In the genomic region with DNA sequence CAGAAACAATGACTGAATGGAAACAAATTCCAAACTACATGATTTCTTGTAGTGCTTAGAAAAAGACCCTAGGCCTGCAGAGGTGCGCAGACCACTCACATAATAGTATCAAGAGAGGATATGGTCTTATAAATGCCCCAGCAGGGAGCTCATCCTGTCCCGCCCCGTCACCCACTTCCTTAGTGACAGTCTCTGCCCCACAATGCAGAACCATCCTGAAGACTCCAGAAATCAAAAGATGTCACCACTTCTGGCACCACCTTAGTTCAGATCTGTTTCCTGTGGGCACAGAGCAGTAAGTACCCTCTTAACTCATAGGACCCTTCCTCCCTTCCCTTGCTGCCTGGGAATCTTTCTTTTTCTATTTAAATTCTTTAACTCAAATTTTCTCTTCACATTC, we compare ENCODE assay signal across 23 mouse cellular contexts. TPM values are rescaled to one million over a fixed set of nuclear protein-coding genes. Genes with fewer than 3 reads are reported as not detected.
A peak's percentile ranks its signal among the peaks of the same experiment; 100 is the strongest.
DNase-seq lines count a peak whose midpoint lies in the region; ATAC-seq and TF ChIP-seq lines count a peak whose summit lies in the region.
"Had no signal": no experiment of that assay in that cellular context is flagged by ENCODE, and none has a peak within 500 bp of the region (broad histone marks: within the 10 kb centered on the region; RNA-seq: fewer than 3 reads in every experiment).

No protein-coding gene starts in this region.

- DNase-seq in thymus, postnatal 4 days = peak; percentile 14
- DNase-seq in thymus, postnatal 0 days (ENCODE audit: low spot score) = no peak
- no peak for DNase-seq in midbrain, postnatal 0 days (ENCODE audit: low spot score)
- DNase-seq: adrenal gland, adult 8-10 months; adrenal gland, postnatal 14 days; adrenal gland, postnatal 36 days; cerebellum, adult 11-12 months; cerebellum, adult 2 months; cerebellum, adult 9-10 months; cerebellum, postnatal 10 days; cerebellum, postnatal 25 days had no signal

- ATAC-seq in CD4-positive, CD25-positive, alpha-beta regulatory T cell, adult 4 months = peak; percentile 57
- peak; percentile 46 for ATAC-seq in inflammation-experienced regulatory T-cells, adult 6 months
- no peak for ATAC-seq in midbrain, embryonic 15.5 days (replicated peaks)
- no peak for ATAC-seq in midbrain, postnatal 0 days (ENCODE audit: low FRiP score)
- ATAC-seq in hindbrain, embryonic 12.5 days (ENCODE audit: low FRiP score) = no peak
- ATAC-seq: forebrain, embryonic 14.5 days; forebrain, embryonic 16.5 days had no signal

- no peaks in the 10 kb centered on the region for H3K27me3 ChIP-seq in midbrain, embryonic 15.5 days (replicated peaks)
- no peaks in the 10 kb centered on the region for H3K27me3 ChIP-seq in midbrain, postnatal 0 days (ENCODE audit: insufficient read depth, low read length)
- no peaks in the 10 kb centered on the region for H3K27me3 ChIP-seq in hindbrain, embryonic 12.5 days
- H3K27me3 ChIP-seq: embryonic facial prominence, embryonic 13.5 days; embryonic facial prominence, embryonic 15.5 days; forebrain, embryonic 12.5 days had no signal

- no peaks in the 10 kb centered on the region; the same call in 1 of the 2 replicates for H3K36me3 ChIP-seq in midbrain, embryonic 15.5 days (replicated peaks)
- H3K36me3 ChIP-seq in midbrain, postnatal 0 days (ENCODE audit: insufficient read depth, low read length) = peaks cover 3% of the 10 kb centered on the region; the same call in 1 of the 2 replicates
- peaks cover 9% of the 10 kb centered on the region; the same call in 1 of the 2 replicates for H3K36me3 ChIP-seq in hindbrain, embryonic 12.5 days

- H3K4me3 ChIP-seq in midbrain, embryonic 15.5 days = no peak overlapping the region
- no peak overlapping the region for H3K4me3 ChIP-seq in midbrain, postnatal 0 days (ENCODE audit: low read depth, low read length)
- no peak overlapping the region for H3K4me3 ChIP-seq in hindbrain, embryonic 12.5 days
- H3K4me3 ChIP-seq: embryonic facial prominence, embryonic 13.5 days; embryonic facial prominence, embryonic 15.5 days; erythroblast, embryonic 14.5 days; forebrain, embryonic 10.5 days; forebrain, embryonic 12.5 days had no signal

- 91% methylated on average over 3 of the region's 3 CpGs for WGBS in midbrain, embryonic 15.5 days
- 86% methylated on average over 3 of the region's 3 CpGs for WGBS in midbrain, postnatal 0 days
- 88% methylated on average over 3 of the region's 3 CpGs for WGBS in hindbrain, embryonic 12.5 days

- H3K27ac ChIP-seq in midbrain, embryonic 15.5 days = no peak overlapping the region
- no peak overlapping the region for H3K27ac ChIP-seq in midbrain, postnatal 0 days (ENCODE audit: low read depth, low read length)
- H3K27ac ChIP-seq in hindbrain, embryonic 12.5 days = no peak overlapping the region
- H3K27ac ChIP-seq: embryonic facial prominence, embryonic 13.5 days; embryonic facial prominence, embryonic 15.5 days; forebrain, embryonic 10.5 days; forebrain, embryonic 12.5 days had no signal

- no peaks in the 10 kb centered on the region for H3K4me1 ChIP-seq in midbrain, embryonic 15.5 days
- no peaks in the 10 kb centered on the region for H3K4me1 ChIP-seq in midbrain, postnatal 0 days (ENCODE audit: insufficient read depth, low read length)
- no peaks in the 10 kb centered on the region for H3K4me1 ChIP-seq in hindbrain, embryonic 12.5 days
- H3K4me1 ChIP-seq: embryonic facial prominence, embryonic 13.5 days; embryonic facial prominence, embryonic 15.5 days; forebrain, embryonic 10.5 days; forebrain, embryonic 12.5 days had no signal

- H3K9ac ChIP-seq in midbrain, embryonic 15.5 days = no peak overlapping the region
- H3K9ac ChIP-seq in midbrain, postnatal 0 days (replicated peaks; ENCODE audit: low read length, poor library complexity, severe bottlenecking) = no peak overlapping the region
- H3K9ac ChIP-seq in hindbrain, embryonic 12.5 days = no peak overlapping the region
- H3K9ac ChIP-seq: embryonic facial prominence, embryonic 13.5 days; embryonic facial prominence, embryonic 15.5 days; forebrain, embryonic 12.5 days had no signal

- H3K4me2 ChIP-seq in midbrain, embryonic 15.5 days = no peak overlapping the region
- H3K4me2 ChIP-seq in midbrain, postnatal 0 days (ENCODE audit: low read depth, low read length, poor library complexity, severe bottlenecking) = no peak overlapping the region
- H3K4me2 ChIP-seq in hindbrain, embryonic 12.5 days (replicated peaks) = no peak overlapping the region
- H3K4me2 ChIP-seq: embryonic facial prominence, embryonic 13.5 days; embryonic facial prominence, embryonic 15.5 days; forebrain, embryonic 12.5 days had no signal

- H3K9me3 ChIP-seq in midbrain, embryonic 15.5 days = no peaks in the 10 kb centered on the region
- no peaks in the 10 kb centered on the region for H3K9me3 ChIP-seq in midbrain, postnatal 0 days (ENCODE audit: low read length)
- no peaks in the 10 kb centered on the region for H3K9me3 ChIP-seq in hindbrain, embryonic 12.5 days (replicated peaks)
- H3K9me3 ChIP-seq: embryonic facial prominence, embryonic 13.5 days; embryonic facial prominence, embryonic 15.5 days; forebrain, embryonic 10.5 days; forebrain, embryonic 12.5 days had no signal

- no peak for TF ChIP-seq CTCF in midbrain, postnatal 0 days (IDR thresholded peaks at IDR 0.05)

RNA-seq across cellular contexts. Expression of a gene that starts 23.3 kb away (rescaled TPM):
- 4.2 and 5.5 TPM in 2 replicates for polyA plus RNA-seq in thymus, postnatal 0 days (2015; fragmentation: Nextera tagmentation; extraction: Ambion mirVana)
- 1 to 10 TPM; 2.2 to 2.5 TPM for polyA plus RNA-seq in CD4-positive, CD25-positive, alpha-beta regulatory T cell, adult 4 months (2017; shearing (Covaris generic))
- 1 to 10 TPM in 2 of 3 experiments, under 1 TPM in 1; 0.74 to 2.6 (median 1.7) TPM for polyA plus RNA-seq in inflammation-experienced regulatory T-cells, adult 6 months (2017; shearing (Covaris generic))
- 20.2 and 21.2 TPM in 2 replicates for polyA plus RNA-seq in midbrain, embryonic 15.5 days (2015; fragmentation: Nextera tagmentation; extraction: Ambion mirVana)
- 29.1 and 30.8 TPM in 2 replicates for total RNA-seq in midbrain, postnatal 0 days (2014; rRNA removed)
- 18.7 and 19.3 TPM in 2 replicates for polyA plus RNA-seq in midbrain, postnatal 0 days (2015; fragmentation: Nextera tagmentation; extraction: Ambion mirVana)
- polyA plus RNA-seq in hindbrain, embryonic 12.5 days (2016; fragmentation: Nextera tagmentation; extraction: Ambion mirVana) = 14.4 and 15.3 TPM in 2 replicates
- total RNA-seq: MEL had no signal
- polyA plus RNA-seq: erythroblast, embryonic 14.5 days had no signal

Comparison
In these comparisons a context has a peak if more than half of its experiments do, and no peak if none do; other contexts are left out.
1. ATAC-seq: peak in CD4-positive, CD25-positive, alpha-beta regulatory T cell, adult 4 months (single experiment) and inflammation-experienced regulatory T-cells, adult 6 months (single experiment); none in midbrain, embryonic 15.5 days (single experiment), midbrain, postnatal 0 days (single experiment) and hindbrain, embryonic 12.5 days (single experiment).